Mouse (Mus musculus) urinary bladder, postnatal 14 days (tissue): ENCODE measurements at regions not wholly inside any gene's neighbourhood (a gene's known extent, or its start where the extent isn't known, plus 50 kb on each side); places are given as distances from the start of the nearest gene placed in this dataset.
A peak's percentile ranks its signal among the peaks of the same experiment; 100 is the strongest.

Source experiments
- DNase-seq: peaks from one replicate; pipeline ENCODE4 v3.0.0; 2021; ENCODE audit warnings: low spot score

GRCm38 (mm10) chr8:103144835-103145234, 359.4 kb upstream of the Cdh11 start:
- DNase-seq, result no peak

DNA sequence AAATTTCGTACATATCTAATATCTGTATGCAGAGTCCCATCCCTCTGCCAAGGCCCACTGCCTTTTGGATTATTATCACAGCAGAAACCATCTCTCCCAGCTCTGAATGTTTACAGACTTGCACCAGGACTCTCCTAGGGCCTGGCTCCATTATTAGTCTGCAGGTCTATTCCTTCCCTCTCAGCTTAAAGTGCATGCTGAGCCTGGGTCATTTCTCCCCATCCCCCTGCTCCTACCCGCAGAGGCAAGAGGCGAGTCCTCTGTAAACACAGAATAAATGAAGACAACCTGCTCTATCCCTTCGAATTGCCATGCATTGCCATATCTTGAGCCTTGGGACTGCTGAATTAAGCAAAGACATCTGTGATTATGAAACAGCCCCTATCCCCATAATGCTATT, 362.6 kb upstream of the Cdh11 start:
- DNase-seq, result no peak

GRCm38 (mm10) chr8:103148447-103148846, 363.0 kb upstream of the Cdh11 start:
- no peak for DNase-seq

DNA sequence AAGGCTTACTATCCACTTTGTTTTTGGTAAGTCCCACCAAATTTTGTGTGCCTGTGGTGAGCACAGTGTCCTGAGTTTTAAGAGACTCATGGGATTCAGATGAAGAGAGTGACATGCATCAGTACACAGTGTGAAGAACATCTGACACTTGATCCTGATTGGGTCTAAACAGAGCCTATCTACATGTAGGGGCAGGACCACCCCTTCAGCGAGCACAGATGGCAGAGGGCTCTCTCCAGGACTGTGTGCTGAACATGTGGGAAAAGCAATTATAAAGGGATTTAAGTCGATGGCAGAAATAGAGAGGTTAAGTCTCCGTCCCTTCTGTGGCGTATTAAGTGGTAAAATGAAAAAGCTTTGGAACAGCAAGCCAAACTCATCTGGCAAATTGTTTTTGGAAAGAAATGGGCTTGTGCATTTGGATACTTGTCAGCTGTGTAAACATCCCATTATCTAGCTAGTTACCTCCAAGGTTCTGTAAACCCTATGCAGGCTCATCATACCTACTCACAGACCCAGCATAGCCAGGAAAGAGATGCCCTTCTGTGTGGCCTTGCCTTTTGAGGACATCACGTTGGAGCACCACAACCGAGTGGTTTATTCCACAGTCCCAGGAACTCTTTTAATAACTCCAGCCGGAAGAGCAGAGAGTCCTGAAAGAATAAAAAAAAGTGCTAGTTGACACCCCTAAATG, 381.3 kb upstream of the Cdh11 start:
- no peak for DNase-seq

- no peak for DNase-seq
These were observed 387.9 kb upstream of the Cdh11 start for GRCm38 (mm10) chr8:103173313-103173712.

DNA sequence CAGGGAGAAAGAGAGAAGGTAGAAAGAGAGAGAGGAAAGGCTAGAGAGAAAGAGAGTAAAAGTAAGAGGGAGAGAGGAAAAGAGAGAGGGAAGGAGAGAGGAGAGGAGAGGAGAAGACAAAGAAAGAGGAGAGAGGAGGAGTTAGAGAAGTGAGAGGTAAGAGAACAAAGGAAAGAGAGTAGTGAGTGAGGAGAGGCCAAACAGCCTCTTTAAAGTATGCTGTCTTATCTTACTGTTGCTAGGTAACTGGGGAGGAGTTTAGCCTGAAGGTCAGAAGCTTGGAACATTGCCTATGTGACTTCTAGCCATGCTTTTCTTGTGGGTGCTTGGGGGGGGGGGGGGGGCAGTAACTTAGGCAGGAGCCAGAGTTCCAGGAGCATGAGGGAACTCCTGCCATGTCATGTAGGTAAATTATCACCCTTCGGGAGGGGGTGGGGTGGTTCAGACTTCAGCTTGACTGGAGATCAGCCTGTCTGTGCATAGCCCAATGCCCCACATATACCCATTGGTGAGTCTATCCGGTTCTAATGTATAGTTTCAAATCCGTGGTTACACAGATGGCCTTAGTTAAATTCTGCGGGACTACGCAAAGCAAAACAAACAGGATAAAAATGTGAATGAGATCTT, 388.5 kb upstream of the Cdh11 start:
- no peak for DNase-seq

- DNase-seq, result no peak
These were observed 395.2 kb upstream of the Cdh11 start for GRCm38 (mm10) chr8:103180661-103181060.

- no peak for DNase-seq
These were observed 403.5 kb upstream of the Cdh11 start for GRCm38 (mm10) chr8:103188720-103189498.

DNA sequence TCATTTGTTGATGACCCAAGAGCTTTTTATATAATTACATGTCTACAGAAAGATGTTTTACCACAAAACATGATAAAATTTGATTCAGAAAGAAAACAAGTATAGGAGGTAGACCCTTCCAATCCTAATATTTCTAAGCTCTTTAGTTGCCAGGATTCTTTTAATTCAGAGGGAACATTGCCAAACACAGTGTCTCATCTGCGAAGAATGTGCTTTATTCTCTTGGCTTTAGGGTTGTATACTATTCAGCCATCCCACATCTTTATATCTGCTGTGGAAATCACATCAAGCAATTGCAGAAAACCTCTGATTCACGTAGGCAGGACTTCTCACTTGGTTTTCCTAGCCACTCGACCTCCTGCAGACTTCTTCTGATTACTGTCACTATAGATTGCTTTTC, 412.8 kb upstream of the Cdh11 start:
- DNase-seq, result no peak

GRCm38 (mm10) chr8:103199696-103200615, 414.5 kb upstream of the Cdh11 start:
- no peak for DNase-seq

GRCm38 (mm10) chr8:103203710-103204109, 418.3 kb upstream of the Cdh11 start:
- no peak for DNase-seq

- DNase-seq, result no peak
These were observed 429.2 kb upstream of the Cdh11 start for GRCm38 (mm10) chr8:103214606-103215005.

DNA sequence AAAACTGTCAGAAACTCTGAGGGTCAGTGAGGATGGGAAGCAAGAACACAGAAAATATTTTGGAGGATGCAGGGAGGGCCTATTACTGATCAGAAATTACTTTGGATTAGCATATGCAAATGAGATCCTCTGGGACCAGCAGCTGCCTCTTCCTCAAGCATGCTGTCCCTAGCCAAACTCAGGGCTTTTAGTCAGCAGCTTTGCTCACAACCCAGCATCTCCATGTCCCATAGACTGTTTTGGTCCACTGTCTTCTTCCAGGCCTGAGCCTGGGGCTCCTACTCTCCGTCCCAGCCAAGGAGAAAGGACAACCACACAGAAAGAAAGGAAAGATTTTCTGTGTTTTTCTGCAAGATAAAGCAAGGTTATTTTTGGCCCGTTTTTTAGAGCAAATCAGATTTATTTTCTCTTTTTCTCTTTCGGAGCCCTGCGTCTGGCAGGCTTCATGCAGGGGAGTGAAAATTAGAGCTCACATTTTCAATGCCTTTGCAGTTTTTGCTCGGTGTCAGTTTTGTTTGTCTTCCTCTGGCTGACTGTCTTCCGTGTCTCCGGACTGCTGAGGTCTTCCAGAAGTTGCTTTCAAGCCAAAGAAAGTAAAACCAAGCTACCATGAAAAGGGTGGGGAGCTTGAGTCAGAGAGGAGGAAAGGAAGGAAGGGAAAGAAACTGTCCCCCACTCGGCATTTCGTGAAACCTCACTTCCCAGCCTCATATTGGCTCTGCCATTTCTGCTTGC, 445.5 kb upstream of the Cdh11 start:
- DNase-seq, result no peak

DNA sequence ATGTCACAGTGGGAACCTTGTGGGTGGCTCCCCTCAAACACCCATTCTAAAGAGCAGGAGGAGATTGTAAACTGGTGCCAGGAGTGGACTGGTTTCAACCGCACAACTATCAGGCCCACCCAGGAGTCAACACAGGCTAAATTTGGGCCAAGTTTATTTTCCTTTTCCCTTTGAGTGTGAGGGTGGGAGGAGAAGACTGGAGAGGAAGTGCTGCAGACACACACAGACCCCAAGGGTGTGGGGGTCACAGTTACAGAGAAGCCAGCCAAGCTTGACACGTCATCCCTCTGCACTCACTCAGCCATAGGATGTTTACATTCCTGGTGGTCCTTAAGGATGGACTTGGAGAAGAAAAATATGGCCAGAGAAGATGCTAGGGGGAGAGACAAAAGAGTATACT, 448.9 kb upstream of the Cdh11 start:
- DNase-seq, result no peak

DNA sequence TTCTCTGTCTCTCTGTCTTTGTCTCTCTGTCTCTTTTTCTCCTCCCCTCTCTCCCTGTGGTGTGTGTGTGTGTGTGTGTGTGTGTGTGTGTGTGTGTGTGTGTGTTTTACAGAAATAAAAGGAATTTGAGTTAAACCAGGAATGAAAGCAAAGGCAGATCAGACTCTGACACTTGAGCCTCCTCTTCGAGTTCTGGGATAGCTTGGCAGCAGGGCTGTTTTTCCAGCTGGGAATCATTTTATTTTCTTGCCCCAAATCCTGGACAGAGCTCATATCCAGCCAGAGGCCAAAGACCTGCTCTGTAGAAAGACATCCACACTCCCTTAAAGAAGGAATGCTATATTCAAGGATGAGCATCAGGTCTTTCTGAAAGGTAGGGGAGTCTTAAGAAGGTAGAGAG, 450.2 kb upstream of the Cdh11 start:
- peak; percentile 4 for DNase-seq

- no peak for DNase-seq
These were observed 453.1 kb upstream of the Cdh11 start for GRCm38 (mm10) chr8:103238456-103238970.

DNA sequence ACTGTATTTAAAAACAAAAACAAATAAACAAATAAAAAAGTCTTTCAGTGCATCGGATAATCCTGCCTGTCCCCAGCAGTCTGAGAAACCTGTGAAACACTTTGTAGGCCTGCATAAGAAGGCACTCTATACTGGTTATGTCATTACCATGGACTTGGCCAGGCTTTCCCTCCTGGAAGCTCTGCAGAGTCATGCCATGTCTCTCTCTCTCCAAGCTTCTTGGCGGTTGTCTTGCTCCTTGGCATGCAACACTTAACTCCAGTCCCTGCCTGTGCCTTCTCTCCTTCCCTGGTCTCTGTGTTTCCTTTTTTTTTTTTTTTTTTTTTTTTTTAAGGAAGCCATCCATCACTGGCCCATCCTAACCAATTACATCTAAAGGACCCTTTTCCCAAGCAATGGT, 458.7 kb upstream of the Cdh11 start:
- no peak for DNase-seq

DNA sequence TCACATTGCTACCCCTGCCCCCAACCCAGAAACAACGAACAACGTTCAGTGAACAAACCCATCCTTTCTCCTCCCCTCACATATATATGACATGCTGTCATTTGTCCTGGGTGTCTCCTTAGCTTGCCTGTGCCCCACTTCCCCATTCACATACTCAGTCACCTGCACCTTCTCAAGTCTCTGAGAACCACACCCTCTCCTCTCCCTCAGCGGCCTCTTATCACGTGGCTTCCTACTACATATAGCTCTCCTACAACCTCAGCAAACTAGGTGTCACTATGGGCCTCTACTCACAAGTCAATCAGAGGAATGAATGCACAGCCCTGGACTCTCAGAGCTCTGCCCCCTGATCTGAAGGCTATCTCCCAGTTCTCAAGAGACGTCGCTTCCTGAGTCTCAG, 459.2 kb upstream of the Cdh11 start:
- DNase-seq, result no peak

DNA sequence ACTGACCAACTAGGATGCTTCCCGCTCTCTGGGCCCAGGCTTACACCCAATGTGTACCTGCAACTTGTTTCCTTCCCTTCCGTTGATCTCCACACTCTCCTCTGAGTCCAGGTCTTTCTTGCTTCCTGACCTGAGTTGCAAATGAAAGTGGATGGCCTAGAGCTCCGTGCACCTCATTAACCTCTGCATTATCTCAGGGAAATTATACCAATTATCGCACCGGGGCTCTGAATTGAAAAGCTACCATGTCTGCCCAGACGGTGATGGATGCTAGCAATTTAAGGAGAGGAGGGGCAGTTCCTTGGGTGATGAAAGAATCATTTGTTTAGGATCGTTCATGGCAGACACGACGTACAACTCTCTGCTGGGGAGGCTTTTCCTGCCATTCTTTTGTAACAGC, 460.4 kb upstream of the Cdh11 start:
- DNase-seq, result no peak

- no peak for DNase-seq
These were observed 475.8 kb upstream of the Cdh11 start for GRCm38 (mm10) chr8:103261236-103261635.

- no peak for DNase-seq
These were observed 484.6 kb upstream of the Cdh11 start for GRCm38 (mm10) chr8:103270035-103270434.
